Mouse (Mus musculus) gastrocnemius, postnatal 25 days (tissue): ENCODE measurements around the gene Sgca. TPM values are rescaled to one million over a fixed set of nuclear protein-coding genes. Genes with fewer than 3 reads are reported as not detected.
A peak's percentile ranks its signal among the peaks of the same experiment; 100 is the strongest.

ENCODE experiments used
- DNase-seq: peaks from one replicate; pipeline ENCODE4 v3.0.0; 2022
- total RNA-seq, 2 experiments: library from RNA; stranded (reverse); gene quantifications; 1 replicate in 1 of 2; 2 replicates in 1 of 2; pipeline ENCODE4 v1.2.3; 2021

The Sgca gene
- total RNA-seq, 2 experiments from 2014 or later: 255 to 276 TPM

GRCm38 (mm10) chr11:94944295-94944694 lies 31.8 kb downstream of the Sgca start:
- DNase-seq: no peak

DNA sequence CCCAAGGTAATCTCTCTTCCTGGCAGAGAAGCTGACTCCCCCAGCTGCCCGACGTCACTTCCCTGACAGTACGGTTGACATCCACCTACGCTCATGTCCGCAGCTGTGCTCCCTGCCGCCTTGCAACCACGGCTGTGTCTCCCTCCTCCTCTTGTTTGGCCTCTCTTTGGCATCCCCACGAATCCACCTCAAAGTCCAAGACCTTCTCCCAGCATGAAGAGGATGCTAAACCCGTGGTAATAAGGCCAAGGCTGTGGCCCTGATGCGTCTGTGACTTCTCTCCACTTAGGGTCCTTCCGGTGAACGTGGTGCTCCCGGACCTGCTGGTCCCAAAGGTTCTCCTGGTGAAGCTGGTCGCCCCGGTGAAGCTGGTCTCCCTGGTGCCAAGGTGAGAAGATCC lies 33.1 kb downstream of the Sgca start:
- peak; percentile 27 for DNase-seq

DNA sequence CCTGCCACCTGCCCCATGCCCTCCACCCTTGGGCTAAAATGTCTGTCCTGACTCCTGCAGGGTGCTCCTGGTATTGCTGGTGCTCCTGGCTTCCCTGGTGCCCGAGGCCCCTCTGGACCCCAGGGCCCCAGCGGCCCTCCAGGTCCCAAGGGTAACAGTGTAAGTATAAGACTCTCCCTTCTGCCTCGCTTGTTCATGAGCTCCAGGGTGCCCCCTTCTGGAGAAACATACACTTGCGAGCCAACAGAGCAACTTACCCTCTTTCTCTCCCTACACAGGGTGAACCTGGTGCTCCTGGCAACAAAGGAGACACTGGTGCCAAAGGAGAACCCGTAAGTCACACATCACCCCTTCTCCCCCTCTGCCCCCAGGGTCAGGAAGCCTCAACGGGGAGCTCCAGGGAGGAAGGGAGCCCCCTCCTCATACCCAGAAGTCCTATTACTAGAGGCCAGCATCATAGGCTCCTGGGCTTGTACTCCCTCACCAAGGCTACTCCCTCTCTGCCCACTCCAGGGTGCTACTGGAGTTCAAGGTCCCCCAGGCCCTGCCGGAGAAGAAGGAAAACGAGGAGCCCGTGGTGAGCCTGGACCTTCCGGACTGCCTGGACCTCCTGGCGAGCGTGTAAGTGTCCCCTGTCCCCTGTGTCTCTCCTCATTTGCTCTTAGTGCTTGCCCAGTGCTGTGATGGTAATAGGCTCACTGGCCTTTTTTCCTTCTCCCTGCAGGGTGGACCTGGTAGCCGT lies 33.7 kb downstream of the Sgca start:
- peak; percentile 38 for DNase-seq

- no peak for DNase-seq
Measured at GRCm38 (mm10) chr11:94941776-94942175, 34.4 kb downstream of the Sgca start.

DNA sequence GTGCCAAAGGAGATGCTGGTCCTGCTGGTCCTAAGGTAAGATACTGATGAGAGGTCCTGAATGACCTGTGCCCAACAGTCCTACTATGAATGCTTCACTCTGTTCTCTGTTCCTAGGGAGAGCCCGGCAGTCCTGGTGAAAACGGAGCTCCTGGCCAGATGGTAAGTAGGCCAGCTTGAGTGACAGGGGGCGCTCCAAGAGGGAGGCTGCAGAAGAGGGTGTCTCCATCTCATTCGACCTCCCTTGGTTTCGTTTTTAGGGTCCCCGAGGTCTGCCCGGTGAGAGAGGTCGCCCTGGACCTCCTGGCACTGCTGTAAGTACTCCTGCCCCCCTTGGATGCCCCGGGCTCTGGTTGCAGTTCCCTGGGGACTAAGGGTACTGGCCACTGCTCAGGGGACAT lies 35.0 kb downstream of the Sgca start:
- no peak for DNase-seq

- DNase-seq: peak; percentile 48
Measured at GRCm38 (mm10) chr11:94939280-94939679, 36.8 kb downstream of the Sgca start.

GRCm38 (mm10) chr11:94938296-94938695 lies 37.8 kb downstream of the Sgca start:
- DNase-seq: peak; percentile 29

DNA sequence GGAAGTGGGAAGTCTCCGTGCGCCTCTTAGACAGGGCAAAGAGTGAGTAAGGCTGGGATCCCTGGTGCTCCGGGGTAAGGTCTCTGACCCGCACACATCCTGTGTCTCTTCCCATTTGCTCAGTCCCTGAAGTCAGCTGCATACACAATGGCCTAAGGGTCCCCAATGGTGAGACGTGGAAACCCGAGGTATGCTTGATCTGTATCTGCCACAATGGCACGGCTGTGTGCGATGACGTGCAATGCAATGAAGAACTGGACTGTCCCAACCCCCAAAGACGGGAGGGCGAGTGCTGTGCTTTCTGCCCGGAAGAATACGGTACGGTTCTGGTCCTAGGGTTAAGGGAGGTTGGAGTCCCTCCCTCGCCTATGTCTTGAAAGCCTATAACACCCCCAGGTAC lies 38.3 kb downstream of the Sgca start:
- no peak for DNase-seq

- DNase-seq: peak; percentile 65
Measured at GRCm38 (mm10) chr11:94937335-94937781, 38.8 kb downstream of the Sgca start.

DNA sequence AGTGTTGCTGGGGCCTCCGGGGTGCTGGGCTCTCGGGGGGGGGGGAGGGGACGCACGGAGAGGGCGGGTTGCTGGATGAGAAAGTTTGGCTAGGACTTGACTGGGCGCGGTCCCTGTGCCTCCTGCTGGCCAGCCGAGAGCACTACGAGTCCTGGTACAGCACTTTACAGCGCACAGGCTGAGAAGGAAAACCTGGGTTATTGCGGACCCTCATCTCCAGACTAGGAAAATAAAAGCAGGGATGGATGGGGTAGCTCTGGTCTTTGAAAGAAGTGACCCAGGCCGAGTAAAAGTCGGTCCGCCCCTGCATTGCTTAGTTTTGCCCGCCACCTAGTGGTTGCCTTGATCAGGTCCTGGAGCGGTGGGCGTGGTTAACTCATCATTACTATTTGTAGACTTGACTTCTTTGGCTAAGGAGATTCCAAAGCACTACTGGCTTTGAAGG lies 39.3 kb downstream of the Sgca start:
- DNase-seq: peak; percentile 79

- peak; percentile 88 for DNase-seq
Measured at GRCm38 (mm10) chr11:94936045-94936444, 40.1 kb downstream of the Sgca start, which contains the start of gene Col1a1. Gene Col1a1, plus strand, starts transcription at chr11:94936224.

DNA sequence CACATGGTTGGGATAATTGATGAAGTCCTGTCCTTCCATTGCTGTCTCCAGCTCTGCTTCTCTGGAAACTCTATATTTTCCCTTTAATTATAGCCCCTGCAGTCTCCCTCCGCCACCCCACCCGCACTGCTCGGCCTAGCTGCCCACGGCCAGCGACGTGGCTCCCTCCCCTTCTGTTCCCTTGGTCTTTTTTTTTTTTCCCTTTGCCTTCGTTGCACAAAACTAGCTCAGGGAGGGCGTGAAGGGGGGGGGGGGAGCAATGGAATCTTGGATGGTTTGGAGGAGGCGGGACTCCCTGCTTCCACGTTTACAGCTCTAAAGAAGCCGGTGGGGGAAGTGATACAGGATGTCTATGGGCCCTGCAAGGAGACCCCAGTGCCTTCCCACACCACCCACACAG lies 41.6 kb downstream of the Sgca start:
- DNase-seq: peak; percentile 54

GRCm38 (mm10) chr11:94933584-94933983 lies 42.5 kb downstream of the Sgca start:
- peak; percentile 69 for DNase-seq

- DNase-seq: no peak
Measured at GRCm38 (mm10) chr11:94930151-94930550, 46.0 kb downstream of the Sgca start.

GRCm38 (mm10) chr11:94929599-94929998 lies 46.5 kb downstream of the Sgca start:
- DNase-seq: no peak

DNA sequence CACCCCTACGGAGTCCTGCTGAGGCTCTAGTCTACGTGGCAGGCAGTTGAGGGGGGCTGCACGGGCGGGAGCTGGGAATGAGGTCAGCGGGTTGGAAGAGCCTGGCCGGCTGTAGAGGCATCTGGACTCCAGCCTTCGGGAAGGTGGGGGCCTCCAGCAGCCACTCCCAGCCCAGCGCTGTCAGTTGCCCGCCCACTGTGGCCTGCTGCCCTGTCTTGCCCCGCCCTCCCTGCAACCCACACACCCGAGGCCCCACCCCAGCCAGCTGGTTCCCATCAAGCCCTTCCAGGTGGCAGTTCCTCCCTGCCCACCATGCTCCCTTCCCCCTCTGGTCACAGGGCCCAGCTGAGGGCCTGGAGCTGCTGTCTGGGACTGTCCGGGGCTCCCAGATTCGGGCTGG lies 47.3 kb downstream of the Sgca start:
- DNase-seq: peak; percentile 92

- DNase-seq: no peak
Measured at GRCm38 (mm10) chr11:94927771-94928291, 48.3 kb downstream of the Sgca start.

- peak; percentile 49 for DNase-seq
Measured at GRCm38 (mm10) chr11:94926431-94926830, 49.7 kb downstream of the Sgca start.

DNA sequence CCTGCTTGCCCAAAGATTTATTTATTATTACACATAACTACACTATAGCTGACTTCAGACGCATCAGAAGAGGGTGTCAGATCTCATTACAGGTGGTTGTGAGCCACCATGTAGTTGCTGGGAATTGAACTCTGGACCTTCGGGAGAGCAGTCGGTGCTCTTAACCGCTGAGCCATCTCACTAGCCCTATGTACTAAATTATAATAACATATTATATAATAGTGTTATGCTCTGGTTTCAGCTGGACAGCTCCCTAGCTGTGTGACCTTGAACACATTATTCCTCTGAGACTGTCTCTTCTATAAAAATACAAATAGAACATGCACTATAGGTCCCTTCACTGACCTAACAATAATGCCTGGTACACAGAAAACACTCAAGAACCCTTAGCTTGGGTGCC lies 51.1 kb downstream of the Sgca start:
- no peak for DNase-seq

DNA sequence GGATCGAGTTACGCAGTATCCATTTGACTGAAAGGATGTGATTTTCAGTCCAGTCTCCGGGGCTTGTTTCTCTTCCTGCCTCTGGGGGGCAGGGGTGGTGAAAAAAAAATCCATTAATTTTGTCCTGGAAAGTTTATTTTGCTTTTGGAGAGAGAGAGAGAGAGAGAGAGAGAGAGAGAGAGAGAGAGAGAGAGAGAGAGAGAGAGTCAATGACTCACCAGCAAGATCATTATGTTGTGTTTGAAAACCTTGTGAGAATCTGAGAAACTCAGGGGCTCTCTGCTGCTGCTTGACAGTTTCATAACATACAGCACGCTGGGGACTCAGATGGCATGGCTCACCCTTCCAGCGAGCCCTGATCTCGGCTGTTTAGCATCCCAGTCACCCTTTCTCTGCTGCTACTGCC lies 55.1 kb downstream of the Sgca start:
- DNase-seq: no peak

DNA sequence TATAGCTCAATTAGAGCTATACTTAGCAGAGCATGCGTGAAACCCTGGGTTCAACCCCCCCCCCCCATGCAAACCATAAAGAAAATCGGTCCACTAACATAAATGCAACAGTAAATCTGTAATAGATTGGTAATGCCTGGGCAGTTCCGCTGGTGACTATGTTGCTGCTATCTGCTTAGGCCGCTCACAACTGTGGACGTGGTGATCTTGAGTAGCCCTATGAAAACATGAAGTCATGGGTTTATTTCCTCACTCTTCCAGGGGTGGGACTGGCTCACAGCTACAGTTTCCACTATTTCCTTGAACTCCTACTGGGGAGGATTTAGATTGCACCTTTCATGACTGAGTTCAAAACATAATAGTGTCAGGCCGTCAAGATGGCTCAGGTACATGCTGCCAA lies 58.4 kb downstream of the Sgca start:
- DNase-seq: no peak

- DNase-seq: peak; percentile 34
Measured at GRCm38 (mm10) chr11:94916477-94916876, 59.6 kb downstream of the Sgca start.

DNA sequence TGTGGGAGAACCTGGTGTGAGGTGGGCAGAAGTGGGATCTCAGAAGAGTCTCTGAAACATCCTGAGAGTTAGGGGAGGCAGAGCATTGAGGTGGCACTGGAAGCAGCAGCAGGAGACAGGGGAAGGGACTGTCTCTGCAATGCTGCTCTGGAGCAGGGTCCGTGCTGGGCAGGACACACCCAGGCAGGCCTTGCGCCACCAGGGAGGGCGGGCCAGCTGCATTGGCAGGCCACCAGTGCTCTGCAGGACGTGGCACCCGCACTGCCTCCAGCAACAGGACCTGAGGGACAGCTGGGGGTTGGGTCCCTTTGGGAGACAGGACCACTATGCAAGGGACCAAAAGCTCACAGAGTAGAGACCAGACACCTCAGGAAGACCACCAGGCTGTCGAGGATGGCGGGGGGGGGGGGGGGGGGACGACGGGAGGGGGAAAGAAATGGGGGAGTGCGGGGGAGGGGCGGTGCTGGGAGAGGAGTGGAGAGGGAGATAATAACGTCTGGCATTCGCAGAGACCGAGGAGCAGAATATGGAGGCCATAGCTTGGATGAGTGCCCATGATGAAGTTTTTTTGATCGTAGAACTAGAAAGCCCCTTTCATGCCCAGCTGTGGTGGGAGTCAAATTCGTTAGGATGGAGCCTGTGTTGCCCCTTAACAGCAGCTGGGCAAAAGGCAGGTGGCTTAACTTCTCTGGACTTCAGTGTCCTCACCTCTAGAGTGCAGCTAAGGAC lies 60.3 kb downstream of the Sgca start:
- DNase-seq: peak; percentile 80
